Mouse (Mus musculus): ENCODE measurements at regions not wholly inside any gene's neighbourhood (a gene's known extent, or its start where the extent isn't known, plus 50 kb on each side); places are given as distances from the start of the nearest gene placed in this dataset. TPM values are rescaled to one million over a fixed set of nuclear protein-coding genes. Genes with fewer than 3 reads are reported as not detected.
"Not testable (repeated sequence)": the region's sequence is repeated elsewhere in the genome, so short reads cannot be mapped to it uniquely, and the experiment has no call there.

- ATAC-seq: peak; percentile 33; the same call in 1 of the 2 replicates
- H3K27ac ChIP-seq (ENCODE audit: low read length): no peak overlapping the region
- H3K4me3 ChIP-seq (replicated peaks; ENCODE audit: low read length): no peak overlapping the region
Observed at GRCm38 (mm10) chr19:17958440-17958839, 121.0 kb upstream of the Pcsk5 start.

DNA sequence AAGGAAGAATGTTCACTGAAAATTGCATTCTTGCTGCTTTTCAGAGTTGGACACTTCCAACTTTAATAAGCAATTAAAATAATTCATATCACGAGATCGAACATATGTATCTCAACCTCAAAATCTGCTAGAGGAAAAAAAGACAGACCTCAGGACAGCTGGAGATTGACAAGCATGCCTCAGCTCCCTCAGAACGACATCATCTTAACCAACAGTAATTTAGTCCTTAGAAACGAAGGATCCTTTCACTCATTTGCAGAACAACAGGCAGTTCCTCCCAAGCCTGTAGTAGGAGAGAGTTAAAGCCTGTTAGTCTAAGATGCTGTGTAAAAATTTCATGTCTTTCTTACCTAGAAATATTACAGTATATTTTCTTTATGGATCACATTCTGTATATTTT lies 95.2 kb upstream of the Pcsk5 start:
- H3K27me3 ChIP-seq (replicated peaks; ENCODE audit: control insufficient read depth, insufficient read depth, low read length): no peaks in the 10 kb centered on the region
- no peaks in the 10 kb centered on the region for H3K4me1 ChIP-seq (replicated peaks; ENCODE audit: control insufficient read depth, insufficient read depth, low read length)
- H3K4me2 ChIP-seq (ENCODE audit: low read length): no peak overlapping the region
- no peak overlapping the region for H3K4me3 ChIP-seq (replicated peaks; ENCODE audit: low read length)
- no peak overlapping the region for H3K27ac ChIP-seq (ENCODE audit: low read length)
- ATAC-seq: peak; percentile 52; the same call in 1 of the 2 replicates
- H3K36me3 ChIP-seq (ENCODE audit: control insufficient read depth, insufficient read depth): no peaks in the 10 kb centered on the region
- no peaks in the 10 kb centered on the region for H3K9me3 ChIP-seq (ENCODE audit: control insufficient read depth, low read length)
- H3K9ac ChIP-seq (replicated peaks; ENCODE audit: low read depth, low read length): no peak overlapping the region
- 49% methylated on average over 4 of the region's 4 CpGs for WGBS

More at GRCm38 (mm10) chr19:17958440-17958839, 121.0 kb upstream of the Pcsk5 start:
- no peaks in the 10 kb centered on the region for H3K9me3 ChIP-seq (ENCODE audit: control insufficient read depth, low read length)
- H3K4me1 ChIP-seq (replicated peaks; ENCODE audit: control insufficient read depth, insufficient read depth, low read length): no peaks in the 10 kb centered on the region
- H3K4me2 ChIP-seq (ENCODE audit: low read length): no peak overlapping the region
- H3K9ac ChIP-seq (replicated peaks; ENCODE audit: low read depth, low read length): no peak overlapping the region
- H3K36me3 ChIP-seq (ENCODE audit: control insufficient read depth, insufficient read depth): no peaks in the 10 kb centered on the region
- H3K27me3 ChIP-seq (replicated peaks; ENCODE audit: control insufficient read depth, insufficient read depth, low read length): no peaks in the 10 kb centered on the region

- H3K4me1 ChIP-seq (replicated peaks; ENCODE audit: control insufficient read depth, insufficient read depth, low read length); H3K27me3 ChIP-seq (replicated peaks; ENCODE audit: control insufficient read depth, insufficient read depth, low read length); H3K36me3 ChIP-seq (ENCODE audit: control insufficient read depth, insufficient read depth); H3K4me3 ChIP-seq (replicated peaks; ENCODE audit: low read length); H3K9me3 ChIP-seq (ENCODE audit: control insufficient read depth, low read length); H3K9ac ChIP-seq (replicated peaks; ENCODE audit: low read depth, low read length); H3K27ac ChIP-seq (ENCODE audit: low read length); H3K4me2 ChIP-seq (ENCODE audit: low read length); ATAC-seq: not testable (repeated sequence)
- 76% methylated on average over 8 of the region's 8 CpGs for WGBS
Observed at GRCm38 (mm10) chr19:17927121-17927520, 89.7 kb upstream of the Pcsk5 start.

- Histone ChIP-seq H3K9me3 (ENCODE audit: control insufficient read depth, low read length) (no peaks in the 10 kb centered on the region), H3K4me2 (ENCODE audit: low read length) (no peak overlapping the region), H3K4me1 (replicated peaks; ENCODE audit: control insufficient read depth, insufficient read depth, low read length) (no peaks in the 10 kb centered on the region), H3K9ac (replicated peaks; ENCODE audit: low read depth, low read length) (no peak overlapping the region), H3K27me3 (replicated peaks; ENCODE audit: control insufficient read depth, insufficient read depth, low read length) (no peaks in the 10 kb centered on the region), H3K27ac (ENCODE audit: low read length) (no peak overlapping the region), H3K4me3 (replicated peaks; ENCODE audit: low read length) (no peak overlapping the region), H3K36me3 (ENCODE audit: control insufficient read depth, insufficient read depth) (no peaks in the 10 kb centered on the region)
- WGBS: 88% methylated on average over 1 of the region's 1 CpGs
- ATAC-seq: no peak
Observed at GRCm38 (mm10) chr19:17907579-17907978, 70.1 kb upstream of the Pcsk5 start.

- no peaks in the 10 kb centered on the region for H3K9me3 ChIP-seq (ENCODE audit: control insufficient read depth, low read length)
- H3K9ac ChIP-seq (replicated peaks; ENCODE audit: low read depth, low read length): no peak overlapping the region
- H3K4me2 ChIP-seq (ENCODE audit: low read length): no peak overlapping the region
- no peak for ATAC-seq
- no peaks in the 10 kb centered on the region for H3K36me3 ChIP-seq (ENCODE audit: control insufficient read depth, insufficient read depth)
- H3K27me3 ChIP-seq (replicated peaks; ENCODE audit: control insufficient read depth, insufficient read depth, low read length): no peaks in the 10 kb centered on the region
- no peak overlapping the region for H3K4me3 ChIP-seq (replicated peaks; ENCODE audit: low read length)
- no peak overlapping the region for H3K27ac ChIP-seq (ENCODE audit: low read length)
- WGBS: 91% methylated on average over 3 of the region's 3 CpGs
- no peaks in the 10 kb centered on the region for H3K4me1 ChIP-seq (replicated peaks; ENCODE audit: control insufficient read depth, insufficient read depth, low read length)
Observed at GRCm38 (mm10) chr19:17904120-17904519, 66.7 kb upstream of the Pcsk5 start.

DNA sequence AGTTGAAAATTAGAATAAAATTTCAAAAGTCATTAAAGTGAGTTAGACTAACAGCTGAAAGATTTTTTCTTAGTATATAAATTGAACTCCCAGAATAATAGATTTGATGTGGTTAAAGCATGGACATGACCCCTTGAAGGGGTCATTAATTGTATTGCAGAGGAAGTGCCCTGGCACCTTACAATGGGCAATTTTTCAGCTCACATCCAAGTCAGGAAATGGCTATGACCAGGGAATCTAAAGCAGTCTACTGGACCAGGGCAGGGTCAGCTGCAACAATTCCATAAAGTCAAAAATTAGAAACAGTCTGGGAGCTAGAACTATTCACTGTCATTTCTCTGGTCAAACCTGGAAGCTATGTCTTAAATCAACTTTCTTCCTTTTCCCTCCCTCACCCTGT lies 55.2 kb upstream of the Pcsk5 start:
- no peak overlapping the region for H3K9ac ChIP-seq (replicated peaks; ENCODE audit: low read depth, low read length)
- H3K36me3 ChIP-seq (ENCODE audit: control insufficient read depth, insufficient read depth): no peaks in the 10 kb centered on the region
- no peak overlapping the region for H3K4me3 ChIP-seq (replicated peaks; ENCODE audit: low read length)
- H3K27me3 ChIP-seq (replicated peaks; ENCODE audit: control insufficient read depth, insufficient read depth, low read length): no peaks in the 10 kb centered on the region
- H3K9me3 ChIP-seq (ENCODE audit: control insufficient read depth, low read length): no peaks in the 10 kb centered on the region
- no peak overlapping the region for H3K27ac ChIP-seq (ENCODE audit: low read length)
- ATAC-seq: no peak
- H3K4me2 ChIP-seq (ENCODE audit: low read length): no peak overlapping the region
- no peaks in the 10 kb centered on the region for H3K4me1 ChIP-seq (replicated peaks; ENCODE audit: control insufficient read depth, insufficient read depth, low read length)

Small RNA genes lying in the stretch of these regions (microRNA-seq; reads per million reads assigned to microRNA genes)
- not detected for gene Gm23061
